Mouse (Mus musculus): ENCODE data around the gene Acad10. TPM values are rescaled to one million over a fixed set of nuclear protein-coding genes. Genes with fewer than 3 reads are reported as not detected.
"Not testable (repeated sequence)": the region's sequence is repeated elsewhere in the genome, so short reads cannot be mapped to it uniquely, and the experiment has no call there.

Gene Acad10
- polyA plus RNA-seq, 1 experiment from 2014 or later: 3.7 TPM

- peak within 1 kb of the TSS; percentile 83 for H3K27ac ChIP-seq (ENCODE audit: low read length)
- DNase-seq (ENCODE audit: low spot score): peak; percentile 92
- peak within 1 kb of the TSS; percentile 70 for H3K4me2 ChIP-seq (replicated peaks; ENCODE audit: low read depth, low read length)
- peaks cover 6% of the 10 kb centered on the region; the same call in 1 of the 2 replicates for H3K4me1 ChIP-seq (ENCODE audit: insufficient read depth, low read depth, low read length)
- no peaks in the 10 kb centered on the region for H3K36me3 ChIP-seq (ENCODE audit: insufficient read depth, low read length)
- peak within 1 kb of the TSS; percentile 66 for H3K4me3 ChIP-seq (ENCODE audit: low read depth, low read length)
- H3K9me3 ChIP-seq (ENCODE audit: low read length): no peaks in the 10 kb centered on the region
- peak; percentile 92 for ATAC-seq
- TF ChIP-seq CTCF (IDR thresholded peaks at IDR 0.05): peak; percentile 42
- no peak for TF ChIP-seq EP300 (IDR thresholded peaks at IDR 0.05)
- under 1% methylated on average over 30 of the region's 58 CpGs for WGBS
- peak within 1 kb of the TSS; percentile 79 for H3K9ac ChIP-seq (replicated peaks; ENCODE audit: low read depth)
- no peaks in the 10 kb centered on the region for H3K27me3 ChIP-seq (replicated peaks; ENCODE audit: insufficient read depth, low read length)
Measured at GRCm38 (mm10) chr5:121618592-121619513, 41.5 kb downstream of the Acad10 start, which contains the start of gene Acad12. Gene Acad12, minus strand, starts transcription at chr5:121618938.

DNA sequence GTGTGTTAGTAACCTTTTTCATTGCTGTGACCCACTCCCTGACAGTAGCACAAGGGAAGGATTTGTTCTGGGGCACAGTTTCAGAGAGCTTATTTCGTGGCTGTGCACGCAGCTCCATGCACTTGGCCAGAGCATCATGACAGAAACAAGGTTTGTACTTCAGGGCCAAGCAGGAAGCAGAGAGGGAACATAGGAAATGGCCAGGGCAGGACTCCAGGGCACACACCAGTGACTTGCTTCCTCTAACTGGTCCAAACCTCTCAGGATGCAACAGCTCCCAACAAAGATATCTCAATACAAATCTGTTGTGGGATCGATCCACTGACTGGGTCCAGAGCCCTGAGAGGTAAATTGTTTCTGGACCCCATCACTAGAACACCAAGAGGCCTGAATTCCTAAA is 45.4 kb downstream of the Acad10 start:
- H3K9ac ChIP-seq (replicated peaks; ENCODE audit: low read depth); H3K4me2 ChIP-seq (replicated peaks; ENCODE audit: low read depth, low read length); H3K36me3 ChIP-seq (ENCODE audit: insufficient read depth, low read length); H3K4me1 ChIP-seq (ENCODE audit: insufficient read depth, low read depth, low read length); H3K27ac ChIP-seq (ENCODE audit: low read length); H3K9me3 ChIP-seq (ENCODE audit: low read length); H3K27me3 ChIP-seq (replicated peaks; ENCODE audit: insufficient read depth, low read length); H3K4me3 ChIP-seq (ENCODE audit: low read depth, low read length): not testable (repeated sequence)
- 66% methylated on average over 3 of the region's 3 CpGs for WGBS
- ATAC-seq: peak; percentile 18; the same call in 1 of the 2 replicates
- peak; percentile 42; the same call in 1 of the 2 replicates for TF ChIP-seq EP300 (IDR thresholded peaks at IDR 0.05)
- peak; percentile 26 for DNase-seq (ENCODE audit: low spot score)

DNA sequence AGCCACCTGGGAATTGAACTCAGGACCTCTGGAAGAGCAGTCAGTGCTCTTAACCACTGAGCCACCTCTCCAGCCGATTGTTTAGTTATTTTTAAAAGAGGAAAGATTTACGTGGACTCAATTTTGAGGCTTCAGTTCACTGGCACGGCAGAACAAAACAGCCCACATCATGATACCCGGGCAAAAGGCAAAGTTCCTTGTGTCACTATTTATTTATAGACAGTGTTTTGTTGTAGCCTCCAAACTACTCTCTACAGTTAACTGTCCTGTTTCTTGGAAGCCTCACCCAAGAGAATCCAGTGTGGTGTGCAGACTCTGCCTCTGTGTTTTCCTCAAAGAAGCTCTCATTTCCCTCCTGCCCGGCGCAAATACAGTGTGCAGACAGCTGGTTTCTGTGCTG is 48.3 kb downstream of the Acad10 start:
- H3K4me3 ChIP-seq (ENCODE audit: low read depth, low read length): no peak overlapping the region
- no peak overlapping the region for H3K4me2 ChIP-seq (replicated peaks; ENCODE audit: low read depth, low read length)
- TF ChIP-seq CTCF (IDR thresholded peaks at IDR 0.05): no peak
- TF ChIP-seq EP300 (IDR thresholded peaks at IDR 0.05): no peak
- no peak overlapping the region for H3K27ac ChIP-seq (ENCODE audit: low read length)
- DNase-seq (ENCODE audit: low spot score) (no peak), ATAC-seq (no peak)
- H3K36me3 ChIP-seq (ENCODE audit: insufficient read depth, low read length): no peaks in the 10 kb centered on the region
- no peaks in the 10 kb centered on the region for H3K9me3 ChIP-seq (ENCODE audit: low read length)
- H3K4me1 ChIP-seq (ENCODE audit: insufficient read depth, low read depth, low read length): no peaks in the 10 kb centered on the region
- H3K9ac ChIP-seq (replicated peaks; ENCODE audit: low read depth): no peak overlapping the region
- H3K27me3 ChIP-seq (replicated peaks; ENCODE audit: insufficient read depth, low read length): no peaks in the 10 kb centered on the region
- WGBS: 75% methylated on average over 6 of the region's 6 CpGs

DNA sequence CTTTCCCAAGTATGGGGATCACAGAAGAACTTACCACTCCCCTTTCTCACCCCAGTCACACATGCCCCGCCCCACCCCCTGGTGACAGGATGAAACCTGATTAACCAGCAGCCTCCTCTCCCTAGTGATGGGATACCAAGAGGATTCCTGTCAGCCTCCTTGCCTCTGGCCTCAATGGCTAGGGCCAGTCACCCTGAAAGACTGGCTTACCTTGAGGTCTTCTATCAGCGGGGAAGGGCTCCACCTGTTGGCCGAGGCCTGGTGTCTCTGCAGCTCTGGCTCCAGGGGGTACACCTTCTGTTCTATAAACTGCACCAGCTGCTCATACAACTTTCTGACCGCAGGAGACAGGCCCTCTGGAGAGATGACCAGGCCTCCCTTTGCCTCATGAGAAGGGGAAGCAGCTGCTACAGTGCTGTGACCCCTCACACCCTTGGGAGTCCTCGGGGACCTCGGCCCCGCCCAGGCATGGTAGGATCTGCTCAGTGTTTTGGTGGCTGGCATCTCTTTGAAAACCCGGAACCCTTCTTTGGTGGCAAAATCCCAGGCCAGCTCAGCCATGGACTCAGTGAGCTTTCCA is 50.7 kb downstream of the Acad10 start:
- H3K9ac ChIP-seq (replicated peaks; ENCODE audit: low read depth); H3K9me3 ChIP-seq (ENCODE audit: low read length); H3K4me1 ChIP-seq (ENCODE audit: insufficient read depth, low read depth, low read length); H3K27me3 ChIP-seq (replicated peaks; ENCODE audit: insufficient read depth, low read length); H3K36me3 ChIP-seq (ENCODE audit: insufficient read depth, low read length); DNase-seq (ENCODE audit: low spot score); H3K4me2 ChIP-seq (replicated peaks; ENCODE audit: low read depth, low read length); H3K4me3 ChIP-seq (ENCODE audit: low read depth, low read length); H3K27ac ChIP-seq (ENCODE audit: low read length); ATAC-seq: not testable (repeated sequence)
- TF ChIP-seq CTCF (IDR thresholded peaks at IDR 0.05): peak; percentile 36
- 45% methylated on average over 6 of the region's 8 CpGs for whole genome bisulfite sequencing

- 0% methylated on average over 2 of the region's 2 CpGs for WGBS
- DNase-seq (ENCODE audit: low spot score): peak; percentile 80
Measured at GRCm38 (mm10) chr5:121606151-121606550, 54.2 kb downstream of the Acad10 start.

GRCm38 (mm10) chr5:121603815-121604214 is 56.5 kb downstream of the Acad10 start:
- H3K4me2 ChIP-seq (replicated peaks; ENCODE audit: low read depth, low read length); H3K4me1 ChIP-seq (ENCODE audit: insufficient read depth, low read depth, low read length); H3K36me3 ChIP-seq (ENCODE audit: insufficient read depth, low read length); H3K27ac ChIP-seq (ENCODE audit: low read length); H3K27me3 ChIP-seq (replicated peaks; ENCODE audit: insufficient read depth, low read length); H3K4me3 ChIP-seq (ENCODE audit: low read depth, low read length); DNase-seq (ENCODE audit: low spot score); H3K9ac ChIP-seq (replicated peaks; ENCODE audit: low read depth); ATAC-seq; H3K9me3 ChIP-seq (ENCODE audit: low read length): not testable (repeated sequence)
- WGBS: 67% methylated on average over 1 of the region's 1 CpGs

More at GRCm38 (mm10) chr5:121606151-121606550, 54.2 kb downstream of the Acad10 start:
- Histone ChIP-seq H3K27ac (ENCODE audit: low read length) (no peak overlapping the region), H3K4me1 (ENCODE audit: insufficient read depth, low read depth, low read length) (no peaks in the 10 kb centered on the region; the same call in 1 of the 2 replicates), H3K4me3 (ENCODE audit: low read depth, low read length) (no peak overlapping the region), H3K9me3 (ENCODE audit: low read length) (no peaks in the 10 kb centered on the region), H3K36me3 (ENCODE audit: insufficient read depth, low read length) (no peaks in the 10 kb centered on the region), H3K9ac (replicated peaks; ENCODE audit: low read depth) (no peak overlapping the region), H3K27me3 (replicated peaks; ENCODE audit: insufficient read depth, low read length) (no peaks in the 10 kb centered on the region), H3K4me2 (replicated peaks; ENCODE audit: low read depth, low read length) (no peak overlapping the region)
- no peak for TF ChIP-seq EP300 (IDR thresholded peaks at IDR 0.05)
- TF ChIP-seq CTCF (IDR thresholded peaks at IDR 0.05): peak; percentile 92
- ATAC-seq: 0 out of 2 replicates have a peak, but pooled peaks have one; percentile 47

All from lung, postnatal 0 days (tissue).